Mouse (Mus musculus) layer of hippocampus, adult 9-10 months (tissue): ENCODE measurements around the gene Mis12.

ENCODE experiments used
- DNase-seq: peaks from one replicate; pipeline ENCODE4 v3.0.0; 2022; ENCODE audit warnings: low spot score

Mis12 gene

GRCm38 (mm10) chr11:71019201-71020068 lies at the start of gene Mis12, which contains the start of gene Derl2:
TSS of gene Mis12 (plus strand) at chr11:71019611.
TSS of gene Derl2 (minus strand) at chr11:71019841.
- DNase-seq = peak; percentile 96

- peak; percentile 93 for DNase-seq
Observed at GRCm38 (mm10) chr11:70969821-70970559, 49.4 kb upstream of the Mis12 start, which contains the start of the genes Nup88 and Rpain. TSS of gene Nup88 (minus strand) at chr11:70969973. TSS of gene Rpain (plus strand) at chr11:70970213.

DNA sequence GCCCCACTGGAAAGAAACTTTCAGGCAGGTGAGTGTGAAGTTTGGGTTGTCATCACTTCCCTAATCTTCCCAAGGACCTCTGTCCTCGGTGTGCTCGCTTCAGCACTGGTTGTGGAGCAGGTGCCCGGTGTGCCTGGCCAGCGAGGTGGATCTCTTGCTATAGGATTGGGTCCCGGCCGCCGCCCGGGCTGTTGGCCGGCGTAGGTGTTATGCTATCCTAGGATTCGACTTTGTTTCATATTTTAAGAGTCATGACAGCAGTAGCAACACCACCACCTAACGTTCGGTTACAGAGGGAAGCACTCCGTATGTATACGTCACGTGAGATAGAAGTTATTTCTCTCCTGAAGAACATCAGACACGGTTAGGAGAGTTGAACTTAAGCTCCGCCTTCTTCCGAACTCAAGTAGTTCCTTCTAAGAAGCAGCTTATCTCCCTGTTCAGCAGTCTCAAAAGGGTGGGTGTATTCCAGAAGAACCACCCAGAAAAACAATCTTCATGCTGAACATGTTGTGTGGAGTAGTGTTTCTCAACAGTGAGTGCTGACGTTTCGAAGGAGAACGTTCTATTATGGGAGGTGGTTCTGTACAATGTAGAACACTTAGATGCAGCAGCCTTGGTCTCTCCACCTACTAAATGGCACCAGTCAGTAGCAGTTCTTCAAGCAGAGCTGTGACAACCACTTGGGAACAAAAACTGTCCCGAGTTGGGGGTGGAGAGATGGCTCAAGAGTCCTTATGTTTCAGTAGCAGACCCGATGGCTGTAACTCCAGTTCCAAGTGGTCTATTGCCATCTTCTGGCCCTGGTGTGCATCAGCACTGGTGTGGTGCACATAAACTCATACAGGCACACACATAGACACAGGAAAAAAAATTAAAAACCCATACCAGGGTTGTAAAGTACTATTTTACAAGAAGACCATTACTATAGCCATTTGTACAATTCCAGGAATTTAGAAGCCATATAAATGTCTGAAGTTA lies 48.6 kb upstream of the Mis12 start:
- DNase-seq = no peak

DNA sequence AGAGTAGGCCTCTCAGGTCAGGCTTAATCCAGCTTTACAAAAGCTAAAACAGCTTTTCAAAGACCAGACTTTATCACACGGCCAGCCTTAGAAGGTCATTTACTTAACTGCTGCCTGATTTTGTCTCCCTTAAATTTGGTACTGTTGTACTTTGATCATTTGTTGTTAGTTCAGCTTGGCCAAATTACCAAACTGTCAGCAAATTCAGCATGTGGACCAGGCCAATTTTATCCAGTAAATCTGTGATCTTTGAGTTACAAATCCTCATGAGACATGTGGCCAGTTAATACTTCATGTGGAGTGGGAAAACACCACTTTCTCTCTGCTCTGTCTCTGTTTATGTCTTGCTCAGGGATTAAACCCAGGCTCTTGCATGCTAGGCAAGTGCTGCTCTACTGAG lies 46.8 kb upstream of the Mis12 start:
- no peak for DNase-seq

GRCm38 (mm10) chr11:70973947-70974346 lies 45.5 kb upstream of the Mis12 start:
- no peak for DNase-seq

DNA sequence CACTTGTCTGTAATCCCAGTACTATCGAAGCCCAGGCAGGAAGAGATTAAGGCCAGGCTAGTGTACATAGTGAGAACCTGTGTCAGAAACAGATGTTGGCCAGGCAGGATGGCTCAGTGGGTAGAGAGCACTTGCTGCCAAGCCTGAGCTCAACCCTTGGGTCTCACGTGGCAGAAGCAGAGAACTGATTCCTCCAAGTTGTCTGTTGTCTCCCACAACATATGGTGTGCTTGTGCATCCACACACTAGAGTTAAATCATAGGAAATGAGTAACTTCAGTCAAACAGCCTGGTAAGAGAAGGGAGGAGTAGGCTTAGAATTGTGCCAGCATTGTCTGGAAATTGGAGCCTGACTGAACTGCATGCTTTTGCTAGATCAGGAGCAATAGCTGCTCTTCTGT lies 44.2 kb upstream of the Mis12 start:
- peak; percentile 31 for DNase-seq

DNA sequence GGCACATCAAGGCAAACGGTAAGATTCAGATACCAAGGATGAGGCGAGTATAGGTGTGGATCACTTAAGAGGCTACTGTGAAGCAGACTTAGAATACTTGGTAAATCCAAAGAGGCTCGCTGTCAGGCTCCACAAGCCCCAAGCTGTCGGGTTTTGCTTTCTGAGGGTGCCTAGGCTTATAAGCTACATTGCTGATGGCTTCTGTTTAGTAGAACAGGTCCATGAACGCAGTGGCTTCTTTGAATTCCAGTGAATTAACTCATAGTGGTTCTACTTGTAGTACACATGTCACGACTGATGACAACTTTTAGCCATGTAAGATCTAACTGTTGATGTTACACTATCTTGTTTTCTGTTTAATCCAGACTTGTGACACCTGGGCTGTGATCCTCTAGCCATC lies 42.1 kb upstream of the Mis12 start:
- DNase-seq = no peak

GRCm38 (mm10) chr11:70980232-70980631 lies 39.2 kb upstream of the Mis12 start:
- DNase-seq = no peak

DNA sequence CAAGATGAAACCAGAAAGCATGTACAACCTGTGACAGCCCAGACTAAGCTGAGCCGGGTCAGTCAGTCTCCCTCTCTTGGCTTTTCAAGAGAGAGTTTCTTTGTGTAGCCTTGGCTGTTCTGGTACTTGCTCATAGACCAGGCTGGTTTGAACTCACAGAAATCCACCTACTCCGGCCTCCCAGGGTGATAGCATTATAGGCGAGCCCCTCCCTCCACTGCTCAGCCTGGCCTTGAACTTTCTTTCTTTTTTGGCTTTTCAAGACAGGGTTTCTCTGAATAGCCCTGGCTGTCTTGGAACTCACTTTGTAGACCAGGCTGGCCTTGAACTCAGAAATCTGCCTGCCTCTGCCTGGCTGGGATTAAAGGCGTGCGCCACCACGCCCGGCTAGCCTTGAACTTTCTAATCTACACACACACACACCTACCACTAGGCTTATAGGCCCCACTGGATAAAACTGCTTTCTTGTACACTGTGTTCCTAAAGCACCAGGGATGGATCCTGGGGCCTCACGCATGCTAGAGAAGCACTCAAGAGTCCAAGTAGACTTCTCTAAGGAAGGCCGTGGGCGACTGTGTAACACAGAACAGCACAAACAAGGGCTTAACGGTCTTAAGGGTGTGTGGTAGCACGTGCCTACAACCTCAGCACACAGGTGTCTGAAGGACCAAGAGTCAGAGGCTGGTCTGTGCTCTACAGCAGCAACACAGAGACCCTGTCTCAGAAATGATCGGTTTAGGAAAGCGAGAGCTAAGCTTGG lies 38.5 kb upstream of the Mis12 start:
- DNase-seq = no peak

GRCm38 (mm10) chr11:70982030-70982429 lies 37.4 kb upstream of the Mis12 start:
- DNase-seq = no peak

- DNase-seq = peak; percentile 82
Observed at GRCm38 (mm10) chr11:70982557-70983228, 36.7 kb upstream of the Mis12 start, which contains the start of gene C1qbp. TSS of gene C1qbp (minus strand) at chr11:70983026.

DNA sequence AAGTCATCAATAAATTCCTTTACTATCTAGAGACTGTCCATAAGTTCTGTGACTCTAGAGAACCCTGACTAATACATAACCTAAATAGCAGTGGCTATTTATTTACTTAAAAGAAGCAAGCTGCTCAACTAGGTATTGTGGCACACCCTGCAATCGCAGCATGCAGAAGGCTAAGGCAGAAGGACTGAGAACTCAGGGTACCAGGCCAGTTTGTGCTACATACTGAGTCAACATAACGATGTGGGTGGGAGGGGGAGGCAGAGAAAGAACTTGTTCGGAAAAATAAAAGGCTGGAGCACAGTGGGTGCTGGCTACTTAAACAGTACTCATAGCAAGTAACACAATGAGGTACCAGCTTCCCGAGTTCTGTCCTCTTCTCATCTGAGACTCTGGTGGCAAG lies 18.2 kb upstream of the Mis12 start:
- peak; percentile 63 for DNase-seq

GRCm38 (mm10) chr11:71003611-71004315 lies 15.6 kb upstream of the Mis12 start:
- no peak for DNase-seq

DNA sequence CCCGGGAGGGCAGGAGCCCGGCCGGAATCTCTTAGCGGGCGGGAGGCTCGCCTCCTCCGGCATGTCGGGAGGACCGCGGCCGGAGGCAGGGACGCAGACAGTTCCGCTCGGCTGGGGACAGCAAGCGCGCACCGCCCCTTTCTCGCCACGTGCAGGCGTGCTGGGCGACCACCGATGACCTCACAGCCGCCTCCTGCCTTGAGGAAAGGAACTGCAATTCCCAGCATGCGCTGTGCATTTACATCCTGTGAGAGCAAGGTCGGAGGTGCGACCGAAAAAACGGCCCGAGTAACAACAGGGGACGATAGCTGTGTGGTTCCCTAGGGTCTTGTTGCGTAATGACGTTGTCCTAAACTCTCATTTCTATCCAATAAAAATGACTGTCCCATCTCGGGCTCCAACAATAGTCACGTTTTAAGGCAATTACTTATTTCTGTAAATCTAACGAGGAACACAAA lies 15.1 kb upstream of the Mis12 start, which contains the start of gene Dhx33:
Gene Dhx33 (minus strand): TSS at position 122 of the 458 bp plus-strand sequence.
- peak; percentile 90 for DNase-seq

- no peak for DNase-seq
Observed at GRCm38 (mm10) chr11:71005046-71005445, 14.4 kb upstream of the Mis12 start.

DNA sequence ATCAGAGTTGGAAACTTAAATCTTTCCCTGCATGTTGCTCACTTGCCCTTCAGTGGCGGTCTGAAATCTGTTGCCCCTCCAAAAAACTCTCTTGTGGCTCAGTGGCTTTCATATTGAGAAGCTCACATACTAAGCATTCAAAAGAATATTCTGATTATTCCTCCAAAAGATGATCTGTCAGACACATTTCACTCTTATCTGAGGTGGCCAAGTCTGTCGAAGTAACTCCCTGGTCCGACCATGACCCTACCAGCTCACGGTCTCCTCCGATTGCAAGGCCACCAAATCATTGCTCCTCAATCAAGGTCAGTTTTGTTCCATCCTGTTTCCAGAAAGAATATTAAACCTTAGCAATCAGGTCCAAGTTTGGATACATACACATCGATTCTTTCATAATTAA lies 12.4 kb upstream of the Mis12 start:
- no peak for DNase-seq

- no peak for DNase-seq
Observed at GRCm38 (mm10) chr11:71007831-71008230, 11.6 kb upstream of the Mis12 start.

DNA sequence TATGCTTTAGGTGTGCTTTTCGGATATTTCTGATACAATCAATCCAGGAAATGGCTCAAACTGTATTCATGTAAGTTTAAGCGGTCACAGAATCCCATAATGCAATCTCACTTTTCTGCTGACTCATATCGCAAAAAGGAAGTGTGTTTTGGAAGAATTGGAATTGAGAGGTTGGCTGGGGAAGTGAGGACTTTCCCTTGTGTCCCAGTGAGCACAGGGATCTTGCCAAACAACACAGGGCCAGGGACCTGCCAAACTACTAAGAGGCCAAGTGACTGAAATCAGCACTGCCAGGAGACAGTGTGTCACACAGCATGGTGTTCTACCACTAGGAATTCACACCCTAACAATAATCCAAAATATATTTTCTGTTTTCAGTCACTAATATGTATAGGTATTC lies 11.1 kb upstream of the Mis12 start:
- no peak for DNase-seq

DNA sequence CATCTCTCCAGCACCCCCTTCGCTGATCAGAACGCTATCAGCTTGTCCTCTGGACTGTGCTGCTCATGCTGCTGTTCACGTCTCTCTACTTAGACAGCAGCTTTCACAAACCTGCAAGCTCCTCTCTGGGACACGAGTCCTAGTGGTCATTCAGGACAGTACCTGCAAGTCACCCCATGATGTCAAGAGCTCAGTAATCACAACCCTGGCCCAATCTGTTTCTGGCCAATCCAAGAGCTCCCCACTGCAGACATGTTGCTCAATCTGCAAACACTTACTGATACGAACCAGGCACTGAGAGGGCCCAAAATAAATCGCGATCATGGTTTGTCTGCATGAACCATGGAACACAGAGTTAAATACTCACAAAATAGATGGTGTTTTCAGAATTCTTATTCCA lies 6.7 kb upstream of the Mis12 start:
- DNase-seq = no peak

GRCm38 (mm10) chr11:71017051-71017450 lies 2.4 kb upstream of the Mis12 start:
- DNase-seq = no peak
